Mouse (Mus musculus): ENCODE measurements at regions not wholly inside any gene's neighbourhood (a gene's known extent, or its start where the extent isn't known, plus 50 kb on each side); places are given as distances from the start of the nearest gene placed in this dataset.

DNA sequence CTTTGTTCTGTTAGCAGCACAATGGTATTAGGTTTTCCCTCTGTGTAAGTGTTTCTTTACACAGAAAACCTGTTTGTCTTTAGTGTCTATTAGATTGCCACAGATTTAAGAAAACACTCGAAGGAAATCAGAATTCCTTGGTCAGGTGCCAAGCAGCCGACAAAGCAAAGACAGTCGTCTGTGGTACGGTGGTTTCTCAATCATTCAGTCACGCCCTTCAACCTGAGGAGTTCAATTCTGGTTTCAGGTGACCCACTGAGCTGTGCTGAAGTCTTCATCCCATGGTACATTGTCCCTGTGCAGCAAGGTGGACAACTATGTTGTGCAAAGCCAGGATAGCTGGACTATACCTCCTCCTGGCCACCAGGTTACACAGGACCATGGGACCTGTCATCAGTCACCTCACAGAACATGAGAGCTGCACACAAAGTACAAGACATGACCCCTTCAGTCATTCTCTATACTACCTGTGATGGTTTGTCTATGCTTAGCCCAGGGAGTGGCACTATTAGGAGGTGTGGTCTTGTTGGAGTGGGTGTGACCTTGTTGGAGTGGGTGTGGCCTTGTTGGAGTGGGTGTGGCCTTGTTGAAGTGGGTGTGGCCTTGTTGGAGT lies 368.2 kb downstream of the Agtpbp1 start:
- Histone ChIP-seq H3K4me1 (ENCODE audit: control insufficient read depth, insufficient read depth, insufficient read length) (no peaks in the 10 kb centered on the region), H3K4me3 (ENCODE audit: extremely low read depth, insufficient read depth, insufficient read length) (no peak overlapping the region), H3K27me3 (ENCODE audit: control insufficient read depth, insufficient read depth, low read length) (no peaks in the 10 kb centered on the region), H3K36me3 (ENCODE audit: control insufficient read depth, insufficient read depth, low read length) (no peaks in the 10 kb centered on the region), H3K27ac (ENCODE audit: insufficient read depth, low read length) (no peak overlapping the region)
- 76% methylated on average over 5 of the region's 5 CpGs for WGBS
- DNase-seq (ENCODE audit: low read depth in 1 of 2, low spot score in 2 of 2): no peak
- no peak for TF ChIP-seq CTCF (IDR thresholded peaks at IDR 0.05; ENCODE audit: extremely low read depth, insufficient read depth, insufficient read length, insufficient replicate concordance)
- no peak for TF ChIP-seq POLR2A (IDR thresholded peaks at IDR 0.05; ENCODE audit: low read depth, low read length)

- 79% methylated on average over 15 of the region's 15 CpGs for WGBS
- TF ChIP-seq CTCF (IDR thresholded peaks at IDR 0.05; ENCODE audit: extremely low read depth, insufficient read depth, insufficient read length, insufficient replicate concordance): no peak
- no peak for TF ChIP-seq POLR2A (IDR thresholded peaks at IDR 0.05; ENCODE audit: low read depth, low read length)
- Histone ChIP-seq H3K4me3 (ENCODE audit: extremely low read depth, insufficient read depth, insufficient read length) (no peak overlapping the region), H3K27ac (ENCODE audit: insufficient read depth, low read length) (no peak overlapping the region), H3K27me3 (ENCODE audit: control insufficient read depth, insufficient read depth, low read length) (no peaks in the 10 kb centered on the region), H3K4me1 (ENCODE audit: control insufficient read depth, insufficient read depth, insufficient read length) (no peaks in the 10 kb centered on the region), H3K36me3 (ENCODE audit: control insufficient read depth, insufficient read depth, low read length) (no peaks in the 10 kb centered on the region)
- DNase-seq (ENCODE audit: low read depth in 1 of 2, low spot score in 2 of 2): no peak
These were observed 372.7 kb downstream of the Agtpbp1 start for GRCm38 (mm10) chr13:59212296-59212701.

DNA sequence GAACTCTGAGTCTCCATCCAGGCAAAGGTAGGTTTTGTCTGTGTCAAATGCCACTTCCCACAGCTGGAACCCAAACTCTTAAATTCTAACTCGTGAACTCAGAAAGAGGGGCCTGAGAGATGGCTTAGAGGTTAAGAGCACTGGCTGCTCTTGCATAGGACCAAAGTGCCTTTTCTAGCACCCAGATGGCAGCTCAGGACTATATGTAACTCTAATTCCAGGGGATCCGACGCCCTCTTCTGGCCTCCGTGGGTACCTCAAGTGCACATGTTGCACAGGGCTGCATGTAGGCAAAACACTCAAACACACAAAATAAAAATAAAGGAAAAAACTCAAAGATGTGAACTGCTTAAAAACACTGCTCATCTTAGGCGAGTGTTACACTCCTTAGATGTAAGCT lies 374.2 kb downstream of the Agtpbp1 start:
- DNase-seq (ENCODE audit: low read depth in 1 of 2, low spot score in 2 of 2): no peak
- Histone ChIP-seq H3K27ac (ENCODE audit: insufficient read depth, low read length) (no peak overlapping the region), H3K4me3 (ENCODE audit: extremely low read depth, insufficient read depth, insufficient read length) (no peak overlapping the region), H3K4me1 (ENCODE audit: control insufficient read depth, insufficient read depth, insufficient read length) (no peaks in the 10 kb centered on the region), H3K36me3 (ENCODE audit: control insufficient read depth, insufficient read depth, low read length) (no peaks in the 10 kb centered on the region), H3K27me3 (ENCODE audit: control insufficient read depth, insufficient read depth, low read length) (no peaks in the 10 kb centered on the region)
- WGBS: 67% methylated on average over 5 of the region's 5 CpGs
- TF ChIP-seq POLR2A (IDR thresholded peaks at IDR 0.05; ENCODE audit: low read depth, low read length) (no peak), CTCF (IDR thresholded peaks at IDR 0.05; ENCODE audit: extremely low read depth, insufficient read depth, insufficient read length, insufficient replicate concordance) (no peak)

DNA sequence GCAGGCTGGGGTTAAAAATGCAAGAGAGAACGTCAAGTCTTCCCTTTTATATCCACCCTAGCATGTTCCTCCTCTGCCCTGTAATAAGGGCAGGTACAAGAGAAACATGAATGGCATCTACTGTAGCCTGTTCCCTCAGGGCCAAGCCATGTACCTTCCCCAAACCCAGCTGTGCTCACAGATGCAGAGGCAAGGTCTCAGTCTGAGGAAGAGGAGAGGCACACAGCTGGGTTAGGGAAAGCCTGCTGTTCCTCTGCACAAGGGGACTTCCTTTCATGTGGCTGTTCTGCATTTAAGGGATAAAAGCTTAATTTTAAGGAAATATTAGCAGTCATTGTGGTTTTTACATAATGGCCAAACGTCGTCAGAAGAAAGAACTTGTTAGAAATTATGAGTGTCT lies 378.8 kb downstream of the Agtpbp1 start:
- Histone ChIP-seq H3K36me3 (ENCODE audit: control insufficient read depth, insufficient read depth, low read length) (no peaks in the 10 kb centered on the region), H3K4me1 (ENCODE audit: control insufficient read depth, insufficient read depth, insufficient read length) (no peaks in the 10 kb centered on the region), H3K4me3 (ENCODE audit: extremely low read depth, insufficient read depth, insufficient read length) (no peak overlapping the region), H3K27ac (ENCODE audit: insufficient read depth, low read length) (no peak overlapping the region), H3K27me3 (ENCODE audit: control insufficient read depth, insufficient read depth, low read length) (no peaks in the 10 kb centered on the region)
- TF ChIP-seq POLR2A (IDR thresholded peaks at IDR 0.05; ENCODE audit: low read depth, low read length) (no peak), CTCF (IDR thresholded peaks at IDR 0.05; ENCODE audit: extremely low read depth, insufficient read depth, insufficient read length, insufficient replicate concordance) (no peak)
- DNase-seq (ENCODE audit: low read depth in 1 of 2, low spot score in 2 of 2): no peak
- WGBS: 18% methylated on average over 3 of the region's 3 CpGs

GRCm38 (mm10) chr13:59204506-59204905 lies 380.5 kb downstream of the Agtpbp1 start:
- TF ChIP-seq CTCF (IDR thresholded peaks at IDR 0.05; ENCODE audit: extremely low read depth, insufficient read depth, insufficient read length, insufficient replicate concordance): no peak
- 90% methylated on average over 2 of the region's 2 CpGs for WGBS
- H3K4me3 ChIP-seq (ENCODE audit: extremely low read depth, insufficient read depth, insufficient read length): no peak overlapping the region
- no peak for DNase-seq (ENCODE audit: low read depth in 1 of 2, low spot score in 2 of 2)
- no peaks in the 10 kb centered on the region for H3K36me3 ChIP-seq (ENCODE audit: control insufficient read depth, insufficient read depth, low read length)
- H3K27ac ChIP-seq (ENCODE audit: insufficient read depth, low read length): no peak overlapping the region
- no peaks in the 10 kb centered on the region for H3K27me3 ChIP-seq (ENCODE audit: control insufficient read depth, insufficient read depth, low read length)
- no peaks in the 10 kb centered on the region for H3K4me1 ChIP-seq (ENCODE audit: control insufficient read depth, insufficient read depth, insufficient read length)

DNA sequence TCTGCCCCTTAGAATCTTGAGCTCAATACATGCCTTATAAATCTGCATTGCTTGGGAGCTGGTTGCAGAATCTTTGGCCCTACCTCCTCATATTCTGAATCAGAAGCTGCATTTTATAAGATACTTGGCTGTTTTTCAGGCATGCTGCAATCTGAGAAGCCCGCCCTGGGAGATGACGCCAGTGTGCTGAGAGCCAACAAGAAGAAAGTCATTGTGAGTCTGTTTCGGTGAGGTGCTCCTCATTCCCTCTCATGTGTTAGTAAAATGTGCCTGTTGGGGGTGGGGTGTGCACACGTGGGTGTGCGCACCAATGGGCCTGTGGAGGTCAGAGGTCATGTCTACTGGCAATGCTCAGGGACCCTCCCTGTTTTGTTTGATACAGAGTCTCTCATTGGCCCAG lies 388.7 kb downstream of the Agtpbp1 start:
- no peak for DNase-seq (ENCODE audit: low read depth in 1 of 2, low spot score in 2 of 2)
- Histone ChIP-seq H3K27ac (ENCODE audit: insufficient read depth, low read length) (no peak overlapping the region), H3K4me1 (ENCODE audit: control insufficient read depth, insufficient read depth, insufficient read length) (no peaks in the 10 kb centered on the region), H3K36me3 (ENCODE audit: control insufficient read depth, insufficient read depth, low read length) (no peaks in the 10 kb centered on the region), H3K27me3 (ENCODE audit: control insufficient read depth, insufficient read depth, low read length) (no peaks in the 10 kb centered on the region), H3K4me3 (ENCODE audit: extremely low read depth, insufficient read depth, insufficient read length) (no peak overlapping the region)
- 88% methylated on average over 5 of the region's 5 CpGs for whole genome bisulfite sequencing
- TF ChIP-seq POLR2A (IDR thresholded peaks at IDR 0.05; ENCODE audit: low read depth, low read length) (no peak), CTCF (IDR thresholded peaks at IDR 0.05; ENCODE audit: extremely low read depth, insufficient read depth, insufficient read length, insufficient replicate concordance) (no peak)

GRCm38 (mm10) chr13:59188431-59188830 lies 382.1 kb downstream of the Ntrk2 start:
- DNase-seq (ENCODE audit: low read depth in 1 of 2, low spot score in 2 of 2): no peak
- H3K4me1 ChIP-seq (ENCODE audit: control insufficient read depth, insufficient read depth, insufficient read length): no peaks in the 10 kb centered on the region
- H3K27me3 ChIP-seq (ENCODE audit: control insufficient read depth, insufficient read depth, low read length): no peaks in the 10 kb centered on the region
- TF ChIP-seq CTCF (IDR thresholded peaks at IDR 0.05; ENCODE audit: extremely low read depth, insufficient read depth, insufficient read length, insufficient replicate concordance) (no peak), POLR2A (IDR thresholded peaks at IDR 0.05; ENCODE audit: low read depth, low read length) (no peak)
- WGBS: 84% methylated on average over 11 of the region's 11 CpGs
- H3K4me3 ChIP-seq (ENCODE audit: extremely low read depth, insufficient read depth, insufficient read length): no peak overlapping the region
- no peak overlapping the region for H3K27ac ChIP-seq (ENCODE audit: insufficient read depth, low read length)
- no peaks in the 10 kb centered on the region for H3K36me3 ChIP-seq (ENCODE audit: control insufficient read depth, insufficient read depth, low read length)

Data from spleen, adult 2 months (tissue).